In genomic region chr7:139930732-139931131, GRCm38 (mm10) we compare ENCODE assay signal across 8 mouse cellular contexts. TPM values are rescaled to one million over a fixed set of nuclear protein-coding genes. Genes with fewer than 3 reads are reported as not detected.
A peak's percentile ranks its signal among the peaks of the same experiment; 100 is the strongest.
DNase-seq lines count a peak whose midpoint lies in the region; ATAC-seq and TF ChIP-seq lines count a peak whose summit lies in the region.

No protein-coding gene starts in this region.

- no peak overlapping the region for H3K4me3 ChIP-seq in spleen, adult 2 months (ENCODE audit: extremely low read depth, insufficient read depth, insufficient read length)
- no peak overlapping the region for H3K4me3 ChIP-seq in forebrain, embryonic 11.5 days (ENCODE audit: low read depth, low read length)
- H3K4me3 ChIP-seq in kidney, embryonic 15.5 days (replicated peaks) = no peak overlapping the region
- no peak overlapping the region for H3K4me3 ChIP-seq in midbrain, embryonic 10.5 days

- H3K4me1 ChIP-seq in spleen, adult 2 months (ENCODE audit: control insufficient read depth, insufficient read depth, insufficient read length) = no peaks in the 10 kb centered on the region
- H3K4me1 ChIP-seq in forebrain, embryonic 11.5 days (replicated peaks; ENCODE audit: control insufficient read depth, insufficient read depth, low read length) = 0 out of 2 replicates have a peak, but pooled peaks cover 2% of the 10 kb centered on the region
- no peaks in the 10 kb centered on the region for H3K4me1 ChIP-seq in kidney, embryonic 15.5 days
- 0 out of 2 replicates have a peak, but pooled peaks cover 7% of the 10 kb centered on the region for H3K4me1 ChIP-seq in midbrain, embryonic 10.5 days

- H3K9me3 ChIP-seq in forebrain, embryonic 11.5 days (ENCODE audit: control insufficient read depth, low read length) = no peaks in the 10 kb centered on the region
- H3K9me3 ChIP-seq in kidney, embryonic 15.5 days (replicated peaks) = no peaks in the 10 kb centered on the region
- no peaks in the 10 kb centered on the region for H3K9me3 ChIP-seq in midbrain, embryonic 10.5 days (replicated peaks)

- TF ChIP-seq CTCF in spleen, adult 2 months (IDR thresholded peaks at IDR 0.05; ENCODE audit: extremely low read depth, insufficient read depth, insufficient read length, insufficient replicate concordance) = peak; percentile 61; the same call in 1 of the 2 replicates

- no peak overlapping the region for H3K27ac ChIP-seq in spleen, adult 2 months (ENCODE audit: insufficient read depth, low read length)
- H3K27ac ChIP-seq in forebrain, embryonic 11.5 days (ENCODE audit: low read depth, low read length) = no peak overlapping the region
- no peak overlapping the region for H3K27ac ChIP-seq in kidney, embryonic 15.5 days
- H3K27ac ChIP-seq in midbrain, embryonic 10.5 days (replicated peaks) = no peak overlapping the region

- H3K27me3 ChIP-seq in spleen, adult 2 months (ENCODE audit: control insufficient read depth, insufficient read depth, low read length) = no peaks in the 10 kb centered on the region
- H3K27me3 ChIP-seq in forebrain, embryonic 11.5 days (ENCODE audit: control insufficient read depth, insufficient read depth, low read length) = no peaks in the 10 kb centered on the region
- H3K27me3 ChIP-seq in kidney, embryonic 15.5 days = peaks cover 4% of the 10 kb centered on the region; the same call in 1 of the 2 replicates
- H3K27me3 ChIP-seq in midbrain, embryonic 10.5 days (ENCODE audit: low read depth, poor library complexity, severe bottlenecking) = peaks cover 34% of the 10 kb centered on the region

- H3K4me2 ChIP-seq in forebrain, embryonic 11.5 days (ENCODE audit: low read depth, low read length, severe bottlenecking) = no peak overlapping the region
- no peak overlapping the region for H3K4me2 ChIP-seq in kidney, embryonic 15.5 days

- TF ChIP-seq POLR2A in spleen, adult 2 months (IDR thresholded peaks at IDR 0.05; ENCODE audit: low read depth, low read length) = no peak

- DNase-seq in cerebellum, adult 18-20 months = peak; percentile 38 to 46
- DNase-seq in cerebellum, adult 8-10 months = no peak
- DNase-seq in spleen, adult 2 months (ENCODE audit: low read depth in 1 of 2, low spot score in 2 of 2) = peak in 1 of 2 experiments; percentile 28
- no peak for DNase-seq in spleen, adult 12 weeks (ENCODE audit: low spot score)
- peak; percentile 80 for DNase-seq in forebrain, embryonic 11.5 days (ENCODE audit: low spot score)
- DNase-seq in midbrain, embryonic 10.5 days (ENCODE audit: low spot score) = peak; percentile 58
- DNase-seq in thymus, postnatal 14 days = peak; percentile 61

- 27% methylated on average over 11 of the region's 11 CpGs for WGBS in spleen, adult 2 months
- 13% methylated on average over 11 of the region's 11 CpGs for WGBS in forebrain, embryonic 11.5 days
- 18% methylated on average over 11 of the region's 11 CpGs for WGBS in kidney, embryonic 15.5 days
- 17% methylated on average over 11 of the region's 11 CpGs for WGBS in midbrain, embryonic 10.5 days

- H3K36me3 ChIP-seq in spleen, adult 2 months (ENCODE audit: control insufficient read depth, insufficient read depth, low read length) = no peaks in the 10 kb centered on the region
- no peaks in the 10 kb centered on the region for H3K36me3 ChIP-seq in forebrain, embryonic 11.5 days (ENCODE audit: control insufficient read depth, insufficient read depth, low read length)
- H3K36me3 ChIP-seq in kidney, embryonic 15.5 days = no peaks in the 10 kb centered on the region
- H3K36me3 ChIP-seq in midbrain, embryonic 10.5 days = no peaks in the 10 kb centered on the region

- no peak overlapping the region for H3K9ac ChIP-seq in forebrain, embryonic 11.5 days (ENCODE audit: low read length)
- H3K9ac ChIP-seq in kidney, embryonic 15.5 days = no peak overlapping the region

- ATAC-seq in forebrain, embryonic 11.5 days (replicated peaks; ENCODE audit: low FRiP score) = peak; percentile 76; the same call in 1 of the 2 replicates
- ATAC-seq in kidney, embryonic 15.5 days (replicated peaks; ENCODE audit: low FRiP score) = peak; percentile 68; the same call in 1 of the 2 replicates

RNA-seq across cellular contexts. Expression of gene Utf1, which starts 12.9 kb away (rescaled TPM):
- 1.1 and 2.3 TPM in 2 replicates for polyA plus RNA-seq in spleen, adult 2 months (2012; rRNA removed)
- not detected in 2 replicates for polyA plus RNA-seq in forebrain, embryonic 11.5 days (2014; fragmentation: Nextera tagmentation; extraction: Ambion mirVana)
- 0.31 TPM in 1 of 2 replicates, not detected in the other for polyA plus RNA-seq in kidney, embryonic 15.5 days (2015; fragmentation: Nextera tagmentation; extraction: Ambion mirVana)
- 0.16 TPM in 1 of 2 replicates, not detected in the other for polyA plus RNA-seq in midbrain, embryonic 10.5 days (2016; fragmentation: Nextera tagmentation; extraction: Ambion mirVana)

RNA-seq across cellular contexts. Expression of gene Kndc1, which starts 36.2 kb away (rescaled TPM):
- polyA plus RNA-seq in spleen, adult 2 months (2012; rRNA removed) = 0.08 and 0.16 TPM in 2 replicates
- polyA plus RNA-seq in forebrain, embryonic 11.5 days (2014; fragmentation: Nextera tagmentation; extraction: Ambion mirVana) = 0.44 and 0.59 TPM in 2 replicates
- 0.19 and 0.26 TPM in 2 replicates for polyA plus RNA-seq in kidney, embryonic 15.5 days (2015; fragmentation: Nextera tagmentation; extraction: Ambion mirVana)
- polyA plus RNA-seq in midbrain, embryonic 10.5 days (2016; fragmentation: Nextera tagmentation; extraction: Ambion mirVana) = 0.31 and 0.35 TPM in 2 replicates

RNA-seq across cellular contexts. Expression of gene 6430531B16Rik, which starts 47.8 kb away (rescaled TPM):
- polyA plus RNA-seq in spleen, adult 2 months (2012; rRNA removed) = 0.14 and 0.22 TPM in 2 replicates
- polyA plus RNA-seq in forebrain, embryonic 11.5 days (2014; fragmentation: Nextera tagmentation; extraction: Ambion mirVana) = 0.35 and 0.77 TPM in 2 replicates
- polyA plus RNA-seq in kidney, embryonic 15.5 days (2015; fragmentation: Nextera tagmentation; extraction: Ambion mirVana) = 0.49 and 0.91 TPM in 2 replicates
- polyA plus RNA-seq in midbrain, embryonic 10.5 days (2016; fragmentation: Nextera tagmentation; extraction: Ambion mirVana) = 0.74 and 1.1 TPM in 2 replicates

Comparison
In these comparisons a context has a peak if more than half of its experiments do, and no peak if none do; other contexts are left out.
1. DNase-seq: peak in cerebellum, adult 18-20 months (2 of 2), forebrain, embryonic 11.5 days (single experiment), midbrain, embryonic 10.5 days (single experiment) and thymus, postnatal 14 days (single experiment); none in cerebellum, adult 8-10 months (single experiment) and spleen, adult 12 weeks (single experiment).